Mouse (Mus musculus) lung, postnatal 0 days (tissue): ENCODE results near the gene Frat1. TPM values are rescaled to one million over a fixed set of nuclear protein-coding genes. Genes with fewer than 3 reads are reported as not detected.

ENCODE experiments used
- ATAC-seq: fragments of 200-750 bp; cut with Nextera tagmentation; 2 replicates; pipeline ENCODE4 v1.8.0; 2017; ENCODE audit warnings: moderate library complexity
- DNase-seq: peaks from one replicate; pipeline ENCODE4 v3.0.0-alpha.2; 2016; ENCODE audit warnings: low spot score
- H3K27ac ChIP-seq: fragments of 300-500 bp; sonication (generic); 2 replicates; pipeline ENCODE4 v1.5.1; 2014; ENCODE audit warnings: antibody characterized with exemption, mild to moderate bottlenecking, low read length, mixed read lengths
- H3K27me3 ChIP-seq: fragments of 300-500 bp; sonication (generic); replicated peaks from 2 replicates; pipeline ENCODE4 v1.6.1; 2014; ENCODE audit warnings: low read length, mixed read lengths; ENCODE audit not compliant: insufficient read depth
- H3K36me3 ChIP-seq: fragments of 300-500 bp; sonication (generic); 2 replicates; pipeline ENCODE4 v1.6.1; 2014; ENCODE audit warnings: low read length, mixed read lengths; ENCODE audit not compliant: insufficient read depth
- H3K4me1 ChIP-seq: fragments of 300-500 bp; sonication (generic); 2 replicates; pipeline ENCODE4 v1.6.1; 2014; ENCODE audit warnings: antibody characterized with exemption, low read depth, low read length, mixed read lengths; ENCODE audit not compliant: insufficient read depth
- H3K4me2 ChIP-seq: fragments of 300-500 bp; sonication (generic); replicated peaks from 2 replicates; pipeline ENCODE4 v1.6.1; 2014; ENCODE audit warnings: low read depth, mild to moderate bottlenecking, low read length, moderate library complexity, mixed read lengths
- H3K4me3 ChIP-seq: fragments of 300-500 bp; sonication (generic); 2 replicates; pipeline ENCODE4 v1.5.1; 2014; ENCODE audit warnings: low read depth, low read length
- H3K9ac ChIP-seq: fragments of 300-500 bp; sonication (generic); replicated peaks from 2 replicates; pipeline ENCODE4 v1.6.1; 2014; ENCODE audit warnings: low read depth, mild to moderate bottlenecking
- H3K9me3 ChIP-seq: fragments of 300-500 bp; sonication (generic); 2 replicates; pipeline ENCODE4 v1.6.1; 2016; ENCODE audit warnings: low read length, mixed read lengths
- CTCF ChIP-seq: IDR thresholded peaks from 2 replicates; pipeline ENCODE4 v1.5.1; 2016; ENCODE audit warnings: antibody characterized with exemption, mild to moderate bottlenecking
- EP300 ChIP-seq: IDR thresholded peaks from 2 replicates; pipeline ENCODE4 v1.6.1; 2016; ENCODE audit warnings: antibody characterized with exemption, mild to moderate bottlenecking, control low read depth
- WGBS: fragments of 180-500 bp; shearing (Covaris S2); extraction: QIAGEN DNeasy Blood & Tissue Kit; methylation state at CpG from one replicate; pipeline ENCODE4 v1.1.7; 2014; 5-methylcytosine and 5-hydroxymethylcytosine counted together
- polyA plus RNA-seq: library from polyadenylated mRNA; unstranded; fragments of >200 nt; fragmentation: Nextera tagmentation; extraction: Ambion mirVana; gene quantifications from 2 replicates; pipeline ENCODE4 v1.2.1, GENCODE M21; 2015

The Frat1 gene
- polyA plus RNA-seq, 1 experiment from 2014 or later = 14.1 TPM

DNA sequence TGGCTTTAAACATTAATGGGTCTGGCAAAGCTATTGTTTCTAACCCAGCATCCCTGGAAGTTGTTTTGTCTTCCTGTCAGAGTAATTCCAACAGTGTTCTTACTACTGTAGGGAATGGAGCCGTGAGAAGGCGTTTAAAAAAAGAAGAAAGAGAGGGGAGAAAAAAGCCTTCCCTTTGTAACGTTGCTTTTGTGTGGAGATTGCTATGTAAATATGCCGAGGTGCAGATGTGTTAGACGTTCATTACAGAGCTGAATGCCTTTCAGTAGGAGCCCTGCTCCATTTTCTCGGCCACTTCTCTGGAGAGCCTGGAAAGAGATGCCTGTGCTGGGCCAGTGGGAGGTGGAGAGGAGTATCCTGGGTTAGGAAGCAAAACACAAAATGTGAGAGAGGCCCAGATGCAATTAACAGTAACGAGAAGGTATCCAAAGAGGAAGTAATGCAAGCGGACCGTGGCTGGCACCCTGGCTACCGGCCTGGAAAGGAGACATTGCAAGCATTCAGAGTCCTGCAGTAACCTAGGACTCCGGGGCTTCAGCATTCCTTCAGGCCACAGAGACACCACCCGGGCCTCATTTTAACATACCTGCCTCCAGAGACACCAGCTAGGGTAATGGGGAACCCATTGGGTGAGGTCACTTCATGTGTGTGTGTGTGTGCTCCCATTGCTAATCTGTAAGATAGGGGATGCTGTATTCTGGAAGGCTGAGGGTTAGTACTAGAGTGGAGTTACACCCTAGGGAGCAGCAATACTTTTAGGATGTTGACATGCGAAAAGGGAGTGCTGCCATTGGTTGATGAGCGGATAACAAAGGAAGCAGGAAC lies 21.2 kb downstream of the Frat1 start:
- no peak overlapping the region for H3K27ac ChIP-seq

DNA sequence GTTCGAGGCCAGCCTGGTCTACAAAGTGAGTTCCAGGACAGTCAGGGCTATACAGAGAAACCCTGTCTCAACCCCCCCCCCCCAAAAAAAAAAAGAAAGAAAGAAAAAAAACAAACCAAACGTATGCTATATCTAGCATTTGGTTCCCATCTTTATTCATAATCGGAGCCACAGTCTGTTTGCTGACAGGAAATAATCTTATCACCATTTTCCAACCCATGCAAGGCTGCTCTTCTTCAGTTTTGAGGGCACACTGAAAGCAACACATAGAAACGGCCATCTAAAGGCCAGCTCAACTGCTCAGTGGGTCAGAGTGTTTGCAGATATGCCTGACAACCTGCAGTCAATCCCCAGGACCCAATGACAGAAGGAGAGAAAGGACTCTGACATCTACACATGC lies 22.7 kb downstream of the Frat1 start:
- Histone ChIP-seq H3K27ac (no peak overlapping the region), H3K4me3 (no peak overlapping the region), H3K36me3 (no peaks in the 10 kb centered on the region), H3K9me3 (no peaks in the 10 kb centered on the region), H3K4me1 (no peaks in the 10 kb centered on the region), H3K4me2 (no peak overlapping the region), H3K9ac (no peak overlapping the region), H3K27me3 (no peaks in the 10 kb centered on the region)
- TF ChIP-seq EP300 (no peak), CTCF (no peak)
- 76% methylated on average over 4 of the region's 4 CpGs for WGBS
- ATAC-seq (no peak), DNase-seq (no peak)

More for the DNA sequence above, 21.2 kb downstream of the Frat1 start:
- Histone ChIP-seq H3K9ac (no peak overlapping the region), H3K4me1 (peaks cover 4% of the 10 kb centered on the region; the same call in 1 of the 2 replicates), H3K27me3 (no peaks in the 10 kb centered on the region), H3K4me2 (no peak overlapping the region), H3K36me3 (no peaks in the 10 kb centered on the region), H3K9me3 (no peaks in the 10 kb centered on the region), H3K4me3 (no peak overlapping the region)
- TF ChIP-seq CTCF = no peak
- TF ChIP-seq EP300 = no peak
- 39% methylated on average over 14 of the region's 14 CpGs for WGBS
- ATAC-seq = no peak
- no peak for DNase-seq

DNA sequence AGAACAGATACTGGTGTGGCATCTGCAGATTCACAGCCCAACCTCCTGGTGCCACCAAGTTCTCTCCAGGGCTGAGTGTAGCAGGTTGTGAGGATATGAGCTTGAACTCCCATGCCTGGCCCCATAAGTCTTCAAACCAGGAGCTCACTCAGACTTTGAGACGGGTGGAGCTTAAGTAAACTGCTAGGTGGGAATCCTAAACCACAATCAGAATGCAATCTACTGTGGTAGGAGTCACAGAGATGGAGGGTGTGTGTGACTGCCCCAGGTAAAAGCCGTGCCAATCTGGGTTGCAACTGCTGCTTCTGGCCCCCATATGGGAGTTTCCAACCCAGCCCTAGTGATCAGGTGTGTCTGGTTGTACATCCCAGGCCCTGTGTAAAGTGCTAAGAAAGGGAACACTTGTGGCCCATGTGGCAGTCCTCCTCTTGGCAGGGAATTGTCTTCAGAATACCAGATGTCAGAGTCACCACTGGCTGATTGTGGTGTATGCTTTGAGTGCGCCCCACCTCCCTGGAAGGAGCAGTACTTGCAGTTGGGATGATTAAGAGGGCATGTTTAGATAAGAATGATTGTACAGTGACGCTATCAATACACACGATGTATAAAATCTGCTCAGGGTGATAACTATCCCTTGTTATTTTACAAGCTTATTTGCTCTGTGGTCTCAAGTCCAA lies 27.5 kb downstream of the Frat1 start:
- Histone ChIP-seq H3K9ac (no peak overlapping the region), H3K27me3 (no peaks in the 10 kb centered on the region), H3K4me2 (no peak overlapping the region), H3K27ac (no peak overlapping the region), H3K9me3 (no peaks in the 10 kb centered on the region), H3K4me1 (no peaks in the 10 kb centered on the region), H3K36me3 (no peaks in the 10 kb centered on the region), H3K4me3 (no peak overlapping the region)
- ATAC-seq = peak; percentile 54
- WGBS = 56% methylated on average over 5 of the region's 5 CpGs
- TF ChIP-seq CTCF (no peak), EP300 (peak; percentile 55)
- DNase-seq = peak; percentile 31

DNA sequence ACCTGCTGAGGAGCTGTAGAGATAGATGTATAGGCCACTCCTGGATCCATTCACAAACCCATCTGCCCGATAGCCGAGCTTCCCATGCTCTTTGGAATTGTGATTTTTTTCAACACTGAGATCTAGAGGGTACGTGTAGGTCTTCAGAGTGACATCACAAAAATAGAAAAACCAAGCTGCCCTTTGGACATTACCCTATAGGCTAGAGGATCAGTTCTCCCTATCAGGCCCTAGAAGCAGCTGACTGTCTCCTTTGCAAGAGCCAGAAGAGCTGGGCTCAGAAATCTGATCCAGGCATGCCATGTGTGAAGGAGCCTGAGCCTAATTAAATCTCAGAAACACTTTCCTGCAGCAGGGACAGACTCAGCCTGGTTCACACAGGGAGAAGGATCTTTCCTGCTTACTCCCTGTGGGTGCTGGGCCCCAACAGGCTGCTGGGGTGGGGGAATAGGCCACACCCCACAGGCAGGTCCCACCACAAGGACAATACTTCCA lies 28.1 kb downstream of the Frat1 start:
- no peak overlapping the region for H3K27ac ChIP-seq
- H3K27me3 ChIP-seq = no peaks in the 10 kb centered on the region
- H3K9ac ChIP-seq = no peak overlapping the region
- H3K4me3 ChIP-seq = no peak overlapping the region
- TF ChIP-seq CTCF (no peak), EP300 (no peak)
- 59% methylated on average over 3 of the region's 3 CpGs for WGBS
- no peaks in the 10 kb centered on the region for H3K4me1 ChIP-seq
- no peak for ATAC-seq
- no peak for DNase-seq
- no peak overlapping the region for H3K4me2 ChIP-seq
- H3K9me3 ChIP-seq = no peaks in the 10 kb centered on the region
- no peaks in the 10 kb centered on the region for H3K36me3 ChIP-seq

- H3K4me1 ChIP-seq = no peaks in the 10 kb centered on the region
- DNase-seq = no peak
- no peak overlapping the region for H3K4me3 ChIP-seq
- ATAC-seq = no peak
- WGBS = 83% methylated on average over 8 of the region's 8 CpGs
- no peaks in the 10 kb centered on the region for H3K27me3 ChIP-seq
- TF ChIP-seq EP300 (no peak), CTCF (no peak)
- H3K36me3 ChIP-seq = no peaks in the 10 kb centered on the region
- H3K4me2 ChIP-seq = no peak overlapping the region
- no peaks in the 10 kb centered on the region for H3K9me3 ChIP-seq
- no peak overlapping the region for H3K9ac ChIP-seq
- no peak overlapping the region for H3K27ac ChIP-seq
Measured at GRCm38 (mm10) chr19:41866707-41867106, 36.9 kb downstream of the Frat1 start.

DNA sequence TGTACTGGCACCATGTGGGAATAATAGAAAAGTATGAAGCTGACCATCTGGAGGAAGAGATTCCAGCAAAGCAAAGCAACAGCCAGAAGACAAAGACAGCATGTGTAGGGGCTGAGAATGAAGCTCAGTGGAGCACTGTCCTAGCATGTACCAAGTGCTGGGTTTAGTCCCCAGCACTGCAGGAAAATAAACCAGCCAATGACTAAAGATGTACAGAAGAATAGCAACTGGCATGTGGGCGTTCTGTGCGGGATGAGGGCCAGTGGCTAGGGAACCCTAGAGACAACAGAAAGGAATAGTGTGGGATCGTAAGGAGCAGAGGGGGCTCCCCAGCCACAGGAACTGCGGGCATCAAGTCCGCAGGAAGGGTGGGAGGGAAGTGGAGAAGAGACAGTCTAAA lies 39.5 kb downstream of the Frat1 start:
- Histone ChIP-seq H3K27ac (no peak overlapping the region), H3K4me3 (no peak overlapping the region), H3K9me3 (no peaks in the 10 kb centered on the region), H3K9ac (no peak overlapping the region), H3K27me3 (no peaks in the 10 kb centered on the region), H3K4me2 (no peak overlapping the region), H3K36me3 (no peaks in the 10 kb centered on the region), H3K4me1 (no peaks in the 10 kb centered on the region)
- ATAC-seq = no peak
- WGBS = 89% methylated on average over 5 of the region's 5 CpGs
- TF ChIP-seq EP300 (no peak), CTCF (no peak)
- DNase-seq = no peak
